Mouse (Mus musculus): Measurements from ENCODE around the gene Mapk10.

- no peak for TF ChIP-seq CTCF (IDR thresholded peaks at IDR 0.05; ENCODE audit: control insufficient read depth, insufficient read depth, insufficient replicate concordance, low read depth, low read length)
- no peak for TF ChIP-seq POLR2A (IDR thresholded peaks at IDR 0.05; ENCODE audit: control insufficient read depth, low read depth, low read length)
Observed at GRCm38 (mm10) chr5:103167371-103167770, 43.8 kb downstream of the Mapk10 start.
